Mouse (Mus musculus) neural tube, embryonic 14.5 days (tissue): ENCODE measurements around the gene Inpp5d. TPM values are rescaled to one million over a fixed set of nuclear protein-coding genes. Genes with fewer than 3 reads are reported as not detected.

Experiments
- ATAC-seq: fragments of 200-750 bp; cut with Nextera tagmentation; 2 replicates; pipeline ENCODE4 v1.8.0; 2017; ENCODE audit warnings: low read depth, mild to moderate bottlenecking, moderate TSS enrichment, moderate library complexity
- H3K27ac ChIP-seq: fragments of 300-500 bp; sonication (generic); 2 replicates; pipeline ENCODE4 v1.5.1; 2014; ENCODE audit warnings: low read depth, mild to moderate bottlenecking, control low read depth, low read length, moderate library complexity, mixed read lengths
- H3K27me3 ChIP-seq: fragments of 300-500 bp; sonication (generic); 2 replicates; pipeline ENCODE4 v1.6.1; 2014; ENCODE audit warnings: low read length; ENCODE audit not compliant: control insufficient read depth, insufficient read depth
- H3K36me3 ChIP-seq: fragments of 300-500 bp; sonication (generic); 2 replicates; pipeline ENCODE4 v1.6.1; 2014; ENCODE audit warnings: low read length, mixed read lengths; ENCODE audit not compliant: control insufficient read depth, insufficient read depth
- H3K4me1 ChIP-seq: fragments of 300-500 bp; sonication (generic); 2 replicates; pipeline ENCODE4 v1.6.1; 2014; ENCODE audit warnings: low read length; ENCODE audit not compliant: control insufficient read depth, insufficient read depth
- H3K4me2 ChIP-seq: fragments of 300-500 bp; sonication (generic); 2 replicates; pipeline ENCODE4 v1.6.1; 2014; ENCODE audit warnings: mild to moderate bottlenecking, low read depth, low read length, control low read depth
- H3K4me3 ChIP-seq: fragments of 300-500 bp; sonication (generic); 2 replicates; pipeline ENCODE4 v1.5.1; 2014; ENCODE audit warnings: low read depth, low read length, control low read depth, mixed read lengths
- H3K9ac ChIP-seq: fragments of 300-500 bp; sonication (generic); replicated peaks from 2 replicates; pipeline ENCODE4 v1.6.1; 2014; ENCODE audit warnings: low read depth, mild to moderate bottlenecking, control low read depth, low read length, mixed read lengths
- H3K9me3 ChIP-seq: fragments of 300-500 bp; sonication (generic); 2 replicates; pipeline ENCODE4 v1.6.1; 2016; ENCODE audit warnings: low read length; ENCODE audit not compliant: control insufficient read depth
- whole genome bisulfite sequencing: fragments of 180-500 bp; shearing (Covaris S2); extraction: QIAGEN DNeasy Blood & Tissue Kit; methylation state at CpG from one replicate; pipeline ENCODE4 v1.1.7; 2014; 5-methylcytosine and 5-hydroxymethylcytosine counted together
- polyA plus RNA-seq: library from polyadenylated mRNA; unstranded; fragments of >200 nt; fragmentation: Nextera tagmentation; extraction: Ambion mirVana; gene quantifications from 2 replicates; pipeline ENCODE4 v1.2.1, GENCODE M21; 2014

The Inpp5d gene
- polyA plus RNA-seq, 1 experiment from 2014 or later: 3.1 TPM

DNA sequence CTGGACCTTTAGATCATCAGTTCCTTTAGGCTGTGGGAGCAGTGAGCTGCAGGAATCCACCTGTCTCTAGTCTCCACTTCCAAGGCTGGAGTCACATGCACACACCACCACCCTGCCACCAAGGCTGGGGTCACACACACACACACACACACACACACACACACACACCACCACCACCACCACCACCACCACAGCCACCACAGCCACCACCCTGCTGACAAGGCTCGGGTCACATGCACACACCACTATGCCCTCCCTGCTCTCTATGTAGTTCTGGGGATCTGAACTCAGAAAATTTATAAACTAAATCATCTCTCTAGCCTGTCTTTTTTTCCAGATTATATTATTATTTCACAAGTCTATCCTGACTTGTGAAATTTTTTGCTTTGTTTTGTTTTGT lies 27.7 kb downstream of the Inpp5d start:
- ATAC-seq: no peak
- H3K4me2 ChIP-seq: no peak overlapping the region
- no peak overlapping the region for H3K9ac ChIP-seq
- WGBS: 85% methylated on average over 1 of the region's 1 CpGs
- H3K36me3 ChIP-seq: no peaks in the 10 kb centered on the region
- no peak overlapping the region for H3K4me3 ChIP-seq
- no peaks in the 10 kb centered on the region for H3K27me3 ChIP-seq
- H3K4me1 ChIP-seq: no peaks in the 10 kb centered on the region
- H3K9me3 ChIP-seq: no peaks in the 10 kb centered on the region
- H3K27ac ChIP-seq: no peak overlapping the region

DNA sequence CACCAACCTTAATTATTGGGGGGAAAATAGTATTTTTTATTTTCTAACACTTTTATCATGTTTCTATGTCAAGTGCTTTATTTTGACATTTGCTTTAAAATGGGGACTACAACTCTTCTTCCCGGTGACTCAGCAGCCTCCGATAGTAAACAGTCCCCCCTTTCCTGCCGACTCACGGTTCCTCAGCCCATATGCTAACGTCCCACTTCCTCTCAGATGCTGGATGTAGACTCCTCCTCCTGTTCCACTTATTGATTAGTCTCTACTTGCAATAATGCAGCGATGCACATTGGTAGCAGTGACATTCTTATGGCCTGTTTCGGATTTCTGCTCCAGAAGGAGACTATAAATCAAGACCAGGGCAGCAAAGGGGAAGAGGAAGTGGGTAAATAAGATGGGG lies 28.5 kb downstream of the Inpp5d start:
- no peaks in the 10 kb centered on the region for H3K27me3 ChIP-seq
- no peaks in the 10 kb centered on the region for H3K36me3 ChIP-seq
- no peak overlapping the region for H3K4me3 ChIP-seq
- no peaks in the 10 kb centered on the region for H3K4me1 ChIP-seq
- no peaks in the 10 kb centered on the region for H3K9me3 ChIP-seq
- H3K4me2 ChIP-seq: no peak overlapping the region
- WGBS: 66% methylated on average over 7 of the region's 7 CpGs
- no peak overlapping the region for H3K27ac ChIP-seq
- H3K9ac ChIP-seq: no peak overlapping the region
- no peak for ATAC-seq

DNA sequence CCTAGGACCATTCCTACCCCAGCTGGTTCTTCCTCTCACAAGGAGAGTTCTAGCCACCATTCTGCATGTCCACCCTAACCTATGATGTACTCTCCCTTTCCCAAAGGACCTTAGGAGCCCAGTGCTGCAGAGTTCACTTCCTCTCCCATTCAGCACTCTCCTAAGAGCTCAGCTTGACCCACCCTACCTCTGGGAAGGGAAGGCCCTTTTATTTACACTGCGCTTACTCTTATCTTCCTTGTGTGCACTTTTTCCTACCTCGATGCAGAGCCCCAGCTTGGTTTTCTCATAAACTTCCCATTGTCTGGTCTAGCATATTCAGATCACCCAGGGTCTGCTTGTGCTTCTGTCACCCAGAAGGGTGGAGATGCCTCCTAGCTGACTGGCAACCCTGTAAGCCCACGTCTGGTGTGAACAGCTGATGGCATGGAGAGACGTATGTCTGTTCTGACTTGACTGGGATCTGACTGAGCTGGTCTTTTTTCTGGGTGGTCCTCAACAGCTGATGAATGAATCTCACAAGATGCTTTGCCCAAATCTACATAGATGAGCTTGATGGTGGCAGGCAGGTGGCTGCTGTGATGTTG lies 29.2 kb downstream of the Inpp5d start:
- Histone ChIP-seq H3K9me3 (no peaks in the 10 kb centered on the region), H3K27ac (no peak overlapping the region), H3K4me2 (no peak overlapping the region), H3K4me3 (no peak overlapping the region), H3K27me3 (no peaks in the 10 kb centered on the region), H3K9ac (no peak overlapping the region), H3K4me1 (no peaks in the 10 kb centered on the region), H3K36me3 (no peaks in the 10 kb centered on the region)
- no peak for ATAC-seq
- 85% methylated on average over 4 of the region's 4 CpGs for WGBS

DNA sequence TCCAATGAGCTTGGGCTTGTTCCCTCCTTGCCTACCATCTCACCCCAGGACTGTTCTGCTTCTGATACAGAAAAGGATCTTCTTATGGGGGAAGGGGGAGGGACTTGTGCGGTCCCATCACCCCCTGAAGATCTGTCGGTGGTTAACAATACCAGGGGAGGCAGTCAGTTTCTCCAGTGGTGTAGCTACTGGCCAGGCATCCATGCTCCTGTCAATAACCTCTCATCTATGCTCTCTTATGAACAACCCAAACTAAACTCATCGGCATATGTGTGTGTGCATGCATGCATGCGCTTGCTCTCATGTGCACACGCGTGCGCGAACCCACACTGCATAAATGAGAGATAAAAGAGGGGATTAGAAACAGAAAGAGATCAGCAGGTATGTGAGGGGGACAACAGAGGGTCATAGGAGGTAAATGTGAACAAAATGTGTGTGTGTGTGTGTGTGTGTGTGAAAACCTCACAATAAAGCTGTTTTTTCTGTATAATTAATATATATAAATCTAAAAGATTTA lies 29.9 kb downstream of the Inpp5d start:
- Histone ChIP-seq H3K27me3 (no peaks in the 10 kb centered on the region), H3K9ac (no peak overlapping the region), H3K27ac (no peak overlapping the region), H3K36me3 (no peaks in the 10 kb centered on the region), H3K4me3 (no peak overlapping the region), H3K9me3 (no peaks in the 10 kb centered on the region), H3K4me1 (no peaks in the 10 kb centered on the region), H3K4me2 (no peak overlapping the region)
- 86% methylated on average over 8 of the region's 8 CpGs for WGBS
- ATAC-seq: no peak

DNA sequence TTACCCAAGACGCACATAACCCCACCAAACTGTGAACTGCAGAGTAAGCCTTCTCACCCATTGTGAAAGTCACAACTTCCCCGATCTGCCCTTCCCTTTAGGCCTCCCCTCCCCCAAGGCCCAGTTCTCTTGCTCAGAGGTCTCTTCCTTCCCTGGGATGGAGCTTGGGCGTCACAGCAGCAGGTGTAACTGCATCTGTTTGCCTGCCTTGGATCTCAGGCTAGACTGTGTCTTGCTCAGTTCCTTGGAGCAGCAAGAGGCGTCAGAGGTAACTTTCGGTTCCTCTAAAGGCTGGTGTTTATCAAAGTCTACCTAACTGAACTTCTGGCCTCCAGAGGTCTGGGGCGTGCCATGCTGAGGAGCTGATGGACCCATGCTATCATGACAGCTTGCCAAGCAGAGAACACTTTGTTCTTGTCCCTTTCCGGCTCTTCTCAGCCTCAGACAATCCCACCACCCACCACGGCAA lies 30.5 kb downstream of the Inpp5d start:
- Histone ChIP-seq H3K9ac (no peak overlapping the region), H3K4me2 (no peak overlapping the region), H3K4me3 (no peak overlapping the region), H3K4me1 (no peaks in the 10 kb centered on the region), H3K36me3 (no peaks in the 10 kb centered on the region), H3K27ac (no peak overlapping the region), H3K27me3 (no peaks in the 10 kb centered on the region), H3K9me3 (no peaks in the 10 kb centered on the region)
- ATAC-seq: no peak
- 84% methylated on average over 8 of the region's 8 CpGs for WGBS

DNA sequence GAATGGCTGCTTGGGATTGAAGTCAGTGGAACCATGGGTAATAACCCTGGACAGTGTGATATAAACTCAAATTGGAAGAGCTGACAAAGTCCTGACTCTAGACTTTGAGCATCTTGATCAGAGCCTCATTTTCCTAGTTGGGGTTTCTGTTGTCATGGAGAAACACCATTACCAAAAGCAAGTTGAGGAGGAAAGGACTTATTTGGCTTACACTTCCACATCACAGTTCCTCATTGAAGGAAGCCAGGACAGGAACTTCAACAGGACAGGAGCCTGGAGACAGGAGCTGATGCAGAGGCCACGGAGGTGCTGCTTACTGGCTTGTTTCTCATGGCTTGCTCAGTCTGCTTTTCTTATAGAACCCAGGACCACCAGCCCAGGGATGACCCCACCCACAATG lies 31.3 kb downstream of the Inpp5d start:
- no peaks in the 10 kb centered on the region for H3K4me1 ChIP-seq
- no peaks in the 10 kb centered on the region for H3K9me3 ChIP-seq
- H3K27me3 ChIP-seq: no peaks in the 10 kb centered on the region
- H3K27ac ChIP-seq: no peak overlapping the region
- ATAC-seq: no peak
- no peaks in the 10 kb centered on the region for H3K36me3 ChIP-seq
- 89% methylated on average over 1 of the region's 1 CpGs for WGBS
- H3K4me2 ChIP-seq: no peak overlapping the region
- no peak overlapping the region for H3K4me3 ChIP-seq
- H3K9ac ChIP-seq: no peak overlapping the region

DNA sequence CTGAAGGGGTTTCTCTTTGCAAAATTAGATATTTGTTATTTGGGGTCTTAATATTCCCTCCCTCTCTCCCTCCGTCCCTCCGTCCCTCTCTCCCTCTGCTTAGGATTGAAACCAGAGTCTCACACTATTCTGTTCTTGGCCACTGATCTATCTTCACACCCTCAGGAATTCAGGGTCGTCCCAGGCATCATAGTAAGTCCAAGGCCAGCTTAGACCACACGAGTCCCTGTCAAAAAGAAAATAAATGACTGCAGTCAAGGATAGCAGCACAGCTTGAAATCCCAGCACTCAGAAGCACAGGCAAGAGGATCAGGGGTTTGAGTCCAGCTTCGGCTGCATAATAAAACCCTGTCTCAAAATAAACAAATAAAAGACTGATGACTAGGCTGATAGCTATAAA lies 35.0 kb downstream of the Inpp5d start:
- Histone ChIP-seq H3K9me3 (no peaks in the 10 kb centered on the region), H3K27me3 (no peaks in the 10 kb centered on the region), H3K4me2 (no peak overlapping the region), H3K4me1 (0 out of 2 replicates have a peak, but pooled peaks cover 2% of the 10 kb centered on the region), H3K27ac (no peak overlapping the region), H3K9ac (no peak overlapping the region), H3K36me3 (no peaks in the 10 kb centered on the region), H3K4me3 (no peak overlapping the region)
- no peak for ATAC-seq
- 72% methylated on average over 5 of the region's 5 CpGs for WGBS

DNA sequence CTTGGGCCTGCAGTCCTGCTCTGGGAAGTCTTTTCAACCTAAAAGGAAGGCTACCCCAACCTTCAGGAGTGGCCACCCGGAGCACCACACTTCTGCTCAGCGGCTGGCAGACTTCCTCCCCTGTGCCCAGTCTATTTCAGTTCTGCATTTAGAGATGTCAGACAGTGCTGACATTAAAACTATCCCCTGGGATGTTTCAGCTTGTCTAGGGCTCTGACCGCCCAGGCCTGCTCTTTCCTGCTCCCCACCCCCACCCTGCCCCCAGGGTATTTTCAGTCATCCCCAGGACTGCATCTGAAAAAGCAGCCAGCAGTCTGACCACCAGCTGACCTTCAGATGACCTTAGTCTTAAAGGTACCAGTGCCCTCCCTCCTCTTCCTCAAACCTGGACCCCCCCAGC lies 38.0 kb downstream of the Inpp5d start:
- Histone ChIP-seq H3K36me3 (no peaks in the 10 kb centered on the region), H3K27ac (no peak overlapping the region), H3K4me1 (0 out of 2 replicates have a peak, but pooled peaks cover 2% of the 10 kb centered on the region), H3K9me3 (no peaks in the 10 kb centered on the region), H3K27me3 (no peaks in the 10 kb centered on the region), H3K9ac (no peak overlapping the region), H3K4me2 (no peak overlapping the region), H3K4me3 (no peak overlapping the region)
- 38% methylated on average over 3 of the region's 3 CpGs for WGBS
- ATAC-seq: no peak

DNA sequence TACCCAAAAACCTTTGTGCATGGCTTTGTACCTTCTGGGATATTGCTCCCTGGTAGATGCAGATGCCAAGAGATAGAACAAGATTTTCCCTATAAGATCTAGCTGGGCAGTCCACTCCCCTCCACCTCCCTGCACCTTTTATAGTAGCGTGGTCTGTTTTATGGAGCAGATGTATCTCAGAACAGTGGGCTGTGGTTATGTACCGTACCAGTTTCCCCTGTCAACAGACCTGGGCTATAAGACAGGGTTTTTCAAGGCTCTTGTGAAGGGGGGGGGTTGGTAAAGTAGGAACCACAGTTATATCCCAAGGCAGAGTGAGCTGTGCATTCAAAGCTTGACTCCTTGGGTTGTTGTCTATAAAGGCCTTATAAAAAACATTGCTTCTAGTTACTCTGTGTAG lies 38.4 kb downstream of the Inpp5d start:
- H3K27me3 ChIP-seq: no peaks in the 10 kb centered on the region
- 79% methylated on average over 2 of the region's 2 CpGs for WGBS
- no peak for ATAC-seq

More for the DNA sequence above, 38.4 kb downstream of the Inpp5d start:
- Histone ChIP-seq H3K27ac (no peak overlapping the region), H3K4me3 (no peak overlapping the region), H3K9me3 (no peaks in the 10 kb centered on the region), H3K4me2 (no peak overlapping the region), H3K9ac (no peak overlapping the region), H3K4me1 (0 out of 2 replicates have a peak, but pooled peaks cover 2% of the 10 kb centered on the region), H3K36me3 (no peaks in the 10 kb centered on the region)
